In genomic region chr12:16780320-16780719, GRCm38 (mm10) we compare ENCODE assay signal across 22 mouse cellular contexts.
"Had no signal": no experiment of that assay in that cellular context is flagged by ENCODE, and none has a peak within 500 bp of the region (broad histone marks: within the 10 kb centered on the region; RNA-seq: fewer than 3 reads in every experiment).

No protein-coding gene starts in this region.

- H3K36me3 ChIP-seq: heart, embryonic 10.5 days; heart, embryonic 12.5 days; hindbrain, embryonic 12.5 days; kidney, embryonic 15.5 days; limb, embryonic 12.5 days had no signal

- H3K4me1 ChIP-seq: hindbrain, embryonic 12.5 days; limb, embryonic 10.5 days; limb, embryonic 12.5 days had no signal

- H3K27me3 ChIP-seq: heart, embryonic 12.5 days; hindbrain, embryonic 12.5 days; kidney, embryonic 15.5 days; limb, embryonic 12.5 days had no signal

- H3K4me2 ChIP-seq: heart, embryonic 12.5 days; hindbrain, embryonic 12.5 days; hindbrain, embryonic 14.5 days; kidney, embryonic 15.5 days; limb, embryonic 12.5 days; liver, embryonic 11.5 days had no signal

- DNase-seq: gastrocnemius, adult 2 months; gastrocnemius, postnatal 10 days; gastrocnemius, postnatal 25 days; heart, adult 18-20 months; heart, postnatal 10 days; heart, postnatal 4 days; kidney, adult 11 months; layer of hippocampus, adult 9-11 months; liver had no signal

- H3K27ac ChIP-seq: gastrocnemius, adult 2 months; heart, embryonic 10.5 days; hindbrain, embryonic 10.5 days; hindbrain, embryonic 12.5 days; hindbrain, embryonic 14.5 days; kidney, embryonic 15.5 days; kidney, postnatal 0 days; left cerebral cortex, adult 2 months; limb, embryonic 10.5 days; limb, embryonic 12.5 days; liver, embryonic 14.5 days had no signal

- H3K4me3 ChIP-seq: gastrocnemius, adult 2 months; heart, embryonic 10.5 days; heart, embryonic 12.5 days; hindbrain, embryonic 10.5 days; hindbrain, embryonic 12.5 days; kidney, embryonic 15.5 days; left cerebral cortex, adult 2 months; limb, embryonic 10.5 days; limb, embryonic 12.5 days had no signal

- H3K9me3 ChIP-seq: heart, embryonic 10.5 days; heart, embryonic 12.5 days; hindbrain, embryonic 10.5 days; hindbrain, embryonic 12.5 days; kidney, embryonic 15.5 days; limb, embryonic 10.5 days; limb, embryonic 12.5 days had no signal

- H3K9ac ChIP-seq: heart, embryonic 12.5 days; hindbrain, embryonic 12.5 days; hindbrain, embryonic 14.5 days; kidney, embryonic 15.5 days; limb, embryonic 12.5 days; liver, embryonic 14.5 days had no signal

- ATAC-seq: inflammation-experienced regulatory T-cells, adult 6 months had no signal
